Mouse (Mus musculus): ENCODE results near the gene Filip1l. TPM values are rescaled to one million over a fixed set of nuclear protein-coding genes. Genes with fewer than 3 reads are reported as not detected.
A peak's percentile ranks its signal among the peaks of the same experiment; 100 is the strongest.

The Filip1l gene
- polyA plus RNA-seq, 1 experiment from 2014 or later, result 26.0 TPM

DNA sequence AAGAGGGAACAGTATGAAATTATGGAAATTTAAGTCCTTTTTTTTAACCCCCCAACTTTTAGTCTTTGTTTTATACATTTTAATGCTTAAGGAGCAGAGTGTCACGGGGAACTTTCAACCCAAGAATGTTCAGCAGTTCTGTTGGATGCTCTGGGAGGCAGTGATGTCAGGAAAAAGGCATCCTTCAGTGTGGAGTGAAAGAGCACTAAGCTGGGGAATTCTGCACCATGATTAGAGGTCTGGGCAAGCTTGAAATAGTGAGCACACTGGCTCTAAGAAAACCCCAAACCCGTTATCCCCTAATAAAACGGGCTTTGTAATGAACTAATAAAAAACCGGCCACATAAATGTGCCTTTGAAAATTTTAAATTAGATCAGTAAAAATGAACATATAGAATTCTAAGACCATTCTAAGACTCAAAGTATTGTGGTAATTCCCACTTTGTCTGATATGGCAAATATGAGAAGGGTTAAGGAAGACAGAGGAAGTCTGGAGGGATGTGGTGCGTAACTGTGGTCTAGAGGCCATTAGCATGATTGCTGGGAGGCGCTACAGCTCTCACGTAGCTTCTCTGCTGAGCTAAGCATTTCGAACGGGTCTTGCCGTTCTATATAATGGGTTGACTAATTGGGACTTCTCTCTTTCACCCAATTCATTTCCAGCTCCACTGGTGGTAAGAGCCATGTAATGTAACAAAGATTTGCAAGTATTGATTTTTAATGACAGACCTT, 88.0 kb downstream of the Filip1l start:
- Histone ChIP-seq H3K9ac (ENCODE audit: low read depth, low read length) (no peak overlapping the region), H3K27me3 (ENCODE audit: control insufficient read depth, insufficient read depth, low read length) (no peaks in the 10 kb centered on the region), H3K9me3 (replicated peaks; ENCODE audit: control insufficient read depth, low read length) (no peaks in the 10 kb centered on the region), H3K36me3 (ENCODE audit: control insufficient read depth, insufficient read depth, low read length) (no peaks in the 10 kb centered on the region), H3K4me1 (ENCODE audit: control insufficient read depth, insufficient read depth, low read length) (no peaks in the 10 kb centered on the region), H3K4me2 (no peak overlapping the region), H3K4me3 (ENCODE audit: low read depth, low read length) (no peak overlapping the region), H3K27ac (ENCODE audit: low read depth, low read length) (no peak overlapping the region)
- ATAC-seq (replicated peaks; ENCODE audit: insufficient number of reproducible peaks, low FRiP score, low TSS enrichment), result no peak
- WGBS (ENCODE audit: insufficient replicate concordance), result 78% methylated on average over 10 of the region's 10 CpGs

DNA sequence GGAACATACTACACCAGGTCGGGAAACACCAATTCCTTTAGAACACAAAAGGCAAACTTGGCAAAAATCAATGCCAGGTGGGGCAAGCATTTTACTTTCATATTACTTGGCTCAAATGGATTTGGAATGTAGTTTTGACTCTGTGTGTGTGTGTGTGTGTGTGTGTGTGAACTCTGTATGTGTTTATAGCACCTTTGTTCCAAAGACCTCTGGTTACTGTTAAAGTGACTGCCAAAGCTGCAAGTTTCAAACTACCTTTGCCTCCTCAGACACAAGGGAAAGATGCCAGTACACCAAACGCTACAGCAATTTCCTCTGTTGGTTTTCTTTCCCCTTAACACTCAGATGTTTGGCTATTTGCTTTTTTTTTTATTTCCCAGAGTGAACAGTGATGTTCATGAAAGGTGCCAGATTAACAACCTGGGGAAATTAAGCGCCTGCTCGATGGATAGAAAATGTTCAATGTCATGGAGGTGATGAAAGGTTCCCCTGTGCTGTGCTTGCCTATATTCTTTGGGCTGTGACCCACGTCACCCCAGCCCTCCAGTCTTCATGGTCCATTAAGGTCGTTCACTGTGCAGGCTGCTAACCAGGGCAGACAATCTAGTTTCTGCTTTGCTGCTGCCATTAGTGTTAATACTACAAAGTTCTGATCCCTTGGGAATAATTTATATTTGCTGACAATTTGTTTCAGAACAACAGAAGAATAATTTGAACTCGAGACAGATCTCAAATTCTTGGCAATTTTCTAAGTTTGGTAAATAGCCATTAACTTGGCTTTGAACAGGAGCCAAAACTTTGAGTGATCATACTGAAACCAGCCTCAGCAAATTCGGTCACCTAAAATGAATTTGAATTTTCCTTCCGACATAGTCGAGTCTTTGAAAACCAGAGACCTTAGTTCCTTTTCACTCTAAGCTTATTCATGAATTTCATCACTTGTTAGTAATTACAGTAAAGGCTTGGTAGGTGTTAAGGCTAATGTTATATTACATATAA, 92.5 kb downstream of the Filip1l start:
- Histone ChIP-seq H3K36me3 (ENCODE audit: control insufficient read depth, insufficient read depth, low read length) (no peaks in the 10 kb centered on the region), H3K9me3 (replicated peaks; ENCODE audit: control insufficient read depth, low read length) (peaks cover 5% of the 10 kb centered on the region), H3K9ac (ENCODE audit: low read depth, low read length) (no peak overlapping the region), H3K27me3 (ENCODE audit: control insufficient read depth, insufficient read depth, low read length) (no peaks in the 10 kb centered on the region), H3K4me1 (ENCODE audit: control insufficient read depth, insufficient read depth, low read length) (no peaks in the 10 kb centered on the region), H3K4me2 (no peak overlapping the region), H3K27ac (ENCODE audit: low read depth, low read length) (no peak overlapping the region), H3K4me3 (ENCODE audit: low read depth, low read length) (no peak overlapping the region)
- WGBS (ENCODE audit: insufficient replicate concordance), result 67% methylated on average over 10 of the region's 10 CpGs
- no peak for ATAC-seq (replicated peaks; ENCODE audit: insufficient number of reproducible peaks, low FRiP score, low TSS enrichment)

DNA sequence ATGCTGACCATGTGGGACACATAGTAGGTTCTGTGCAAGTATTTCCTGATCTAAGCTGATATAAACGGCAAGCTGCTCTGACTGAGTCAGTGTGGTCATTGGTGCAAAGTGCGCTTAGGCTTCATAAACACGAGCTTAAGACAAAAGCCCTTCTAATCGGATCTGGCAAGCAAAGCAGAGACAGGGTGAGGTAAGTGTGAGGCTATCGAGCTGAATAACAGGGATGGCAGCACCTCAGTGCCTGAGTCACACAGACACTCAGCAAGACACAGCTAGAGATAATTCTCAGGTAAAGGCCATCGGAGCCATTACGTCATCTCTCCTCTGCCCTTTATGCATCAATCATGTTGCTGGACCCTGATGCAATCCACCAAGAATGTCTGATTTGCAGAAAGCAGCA, 100.1 kb downstream of the Filip1l start:
- Histone ChIP-seq H3K27me3 (ENCODE audit: control insufficient read depth, insufficient read depth, low read length) (no peaks in the 10 kb centered on the region), H3K4me2 (no peak overlapping the region), H3K9ac (ENCODE audit: low read depth, low read length) (no peak overlapping the region), H3K36me3 (ENCODE audit: control insufficient read depth, insufficient read depth, low read length) (no peaks in the 10 kb centered on the region), H3K9me3 (replicated peaks; ENCODE audit: control insufficient read depth, low read length) (peaks cover 5% of the 10 kb centered on the region), H3K4me3 (ENCODE audit: low read depth, low read length) (no peak overlapping the region), H3K4me1 (ENCODE audit: control insufficient read depth, insufficient read depth, low read length) (no peaks in the 10 kb centered on the region), H3K27ac (ENCODE audit: low read depth, low read length) (no peak overlapping the region)
- 37% methylated on average over 7 of the region's 7 CpGs for WGBS (ENCODE audit: insufficient replicate concordance)
- ATAC-seq (replicated peaks; ENCODE audit: insufficient number of reproducible peaks, low FRiP score, low TSS enrichment), result no peak

DNA sequence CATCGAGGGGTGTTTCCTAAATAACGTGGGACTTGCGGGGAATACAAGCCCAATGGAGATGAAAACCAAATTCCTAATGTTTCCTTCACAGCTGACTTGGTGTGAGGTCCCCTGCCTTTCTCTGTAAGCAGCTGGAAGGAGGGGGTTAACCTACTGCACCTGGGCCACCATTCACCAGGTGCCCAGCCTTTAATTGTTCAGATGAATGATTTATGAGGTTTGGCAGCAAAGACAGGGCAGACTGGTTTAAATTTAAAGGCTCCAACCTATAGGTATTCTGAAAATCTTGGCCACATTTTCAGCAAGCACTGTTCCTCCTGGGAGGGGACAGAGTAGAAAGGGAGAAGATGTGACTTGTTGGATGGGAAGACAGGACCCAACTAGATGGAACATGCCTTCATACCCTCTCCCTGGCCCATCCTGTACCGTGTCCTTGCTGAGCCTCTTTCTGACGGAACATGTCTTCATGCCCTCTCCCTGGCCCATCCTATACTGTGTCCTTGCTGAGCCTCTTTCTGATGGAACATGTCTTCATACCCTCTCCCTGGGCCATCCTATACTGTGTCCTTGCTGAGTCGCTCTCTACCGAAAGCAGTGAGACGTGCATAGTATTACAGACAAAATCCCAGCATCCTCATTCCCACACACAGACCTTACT, 101.3 kb downstream of the Filip1l start:
- WGBS (ENCODE audit: insufficient replicate concordance), result 89% methylated on average over 8 of the region's 8 CpGs
- Histone ChIP-seq H3K9me3 (replicated peaks; ENCODE audit: control insufficient read depth, low read length) (no peaks in the 10 kb centered on the region), H3K27ac (ENCODE audit: low read depth, low read length) (no peak overlapping the region), H3K36me3 (ENCODE audit: control insufficient read depth, insufficient read depth, low read length) (no peaks in the 10 kb centered on the region), H3K4me2 (no peak overlapping the region), H3K27me3 (ENCODE audit: control insufficient read depth, insufficient read depth, low read length) (no peaks in the 10 kb centered on the region), H3K4me1 (ENCODE audit: control insufficient read depth, insufficient read depth, low read length) (no peaks in the 10 kb centered on the region), H3K4me3 (ENCODE audit: low read depth, low read length) (no peak overlapping the region), H3K9ac (ENCODE audit: low read depth, low read length) (no peak overlapping the region)
- 0 out of 2 replicates have a peak, but pooled peaks have one; percentile 46 for ATAC-seq (replicated peaks; ENCODE audit: insufficient number of reproducible peaks, low FRiP score, low TSS enrichment)

DNA sequence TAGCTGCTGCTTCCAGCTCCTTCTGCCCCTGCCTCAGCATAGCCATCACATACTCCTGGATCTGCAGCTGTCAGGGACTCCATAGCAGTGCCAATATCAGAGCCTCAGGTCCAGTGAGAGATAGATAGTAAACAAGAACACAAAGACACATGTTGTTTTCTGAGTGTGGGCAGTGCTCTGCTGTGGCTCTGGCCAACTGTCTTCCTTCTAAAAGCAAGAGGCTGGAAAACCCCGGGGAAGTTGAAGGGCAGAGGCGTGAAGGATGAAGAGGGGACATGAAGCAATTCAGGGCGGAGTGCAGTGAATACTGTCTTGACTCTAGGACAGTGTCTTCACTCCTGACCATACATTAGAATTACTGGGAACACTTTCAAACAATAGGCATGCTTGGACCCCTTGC, 102.7 kb downstream of the Filip1l start:
- Histone ChIP-seq H3K36me3 (ENCODE audit: control insufficient read depth, insufficient read depth, low read length) (no peaks in the 10 kb centered on the region), H3K9ac (ENCODE audit: low read depth, low read length) (no peak overlapping the region), H3K27ac (ENCODE audit: low read depth, low read length) (no peak overlapping the region), H3K9me3 (replicated peaks; ENCODE audit: control insufficient read depth, low read length) (no peaks in the 10 kb centered on the region), H3K4me3 (ENCODE audit: low read depth, low read length) (no peak overlapping the region), H3K4me1 (ENCODE audit: control insufficient read depth, insufficient read depth, low read length) (no peaks in the 10 kb centered on the region), H3K4me2 (no peak overlapping the region), H3K27me3 (ENCODE audit: control insufficient read depth, insufficient read depth, low read length) (no peaks in the 10 kb centered on the region)
- WGBS (ENCODE audit: insufficient replicate concordance), result 79% methylated on average over 3 of the region's 3 CpGs
- no peak for ATAC-seq (replicated peaks; ENCODE audit: insufficient number of reproducible peaks, low FRiP score, low TSS enrichment)

DNA sequence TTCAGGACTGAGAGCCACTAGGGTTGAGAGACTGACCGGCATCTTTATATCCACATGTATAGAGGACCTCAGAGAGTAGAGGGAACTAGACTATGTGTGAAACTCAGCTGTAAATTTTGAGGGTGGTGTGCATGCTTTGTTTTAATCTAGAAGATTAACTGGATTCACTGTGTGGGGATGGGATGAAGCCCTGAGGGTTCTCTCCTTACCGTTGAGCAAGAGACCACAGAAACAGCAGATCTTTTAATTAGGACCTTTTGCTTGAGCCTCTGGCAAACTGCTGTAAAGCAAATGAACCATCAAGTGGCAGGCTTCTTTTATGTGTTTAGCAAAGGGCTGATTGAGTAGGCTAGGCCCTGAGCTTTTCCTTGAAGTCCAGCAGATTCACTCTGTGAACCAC, 103.1 kb downstream of the Filip1l start:
- Histone ChIP-seq H3K27ac (ENCODE audit: low read depth, low read length) (no peak overlapping the region), H3K9ac (ENCODE audit: low read depth, low read length) (no peak overlapping the region), H3K4me1 (ENCODE audit: control insufficient read depth, insufficient read depth, low read length) (no peaks in the 10 kb centered on the region), H3K36me3 (ENCODE audit: control insufficient read depth, insufficient read depth, low read length) (no peaks in the 10 kb centered on the region), H3K27me3 (ENCODE audit: control insufficient read depth, insufficient read depth, low read length) (no peaks in the 10 kb centered on the region), H3K4me2 (no peak overlapping the region), H3K4me3 (ENCODE audit: low read depth, low read length) (no peak overlapping the region), H3K9me3 (replicated peaks; ENCODE audit: control insufficient read depth, low read length) (no peaks in the 10 kb centered on the region)
- no peak for ATAC-seq (replicated peaks; ENCODE audit: insufficient number of reproducible peaks, low FRiP score, low TSS enrichment)
- WGBS (ENCODE audit: insufficient replicate concordance), result 71% methylated on average over 2 of the region's 2 CpGs

DNA sequence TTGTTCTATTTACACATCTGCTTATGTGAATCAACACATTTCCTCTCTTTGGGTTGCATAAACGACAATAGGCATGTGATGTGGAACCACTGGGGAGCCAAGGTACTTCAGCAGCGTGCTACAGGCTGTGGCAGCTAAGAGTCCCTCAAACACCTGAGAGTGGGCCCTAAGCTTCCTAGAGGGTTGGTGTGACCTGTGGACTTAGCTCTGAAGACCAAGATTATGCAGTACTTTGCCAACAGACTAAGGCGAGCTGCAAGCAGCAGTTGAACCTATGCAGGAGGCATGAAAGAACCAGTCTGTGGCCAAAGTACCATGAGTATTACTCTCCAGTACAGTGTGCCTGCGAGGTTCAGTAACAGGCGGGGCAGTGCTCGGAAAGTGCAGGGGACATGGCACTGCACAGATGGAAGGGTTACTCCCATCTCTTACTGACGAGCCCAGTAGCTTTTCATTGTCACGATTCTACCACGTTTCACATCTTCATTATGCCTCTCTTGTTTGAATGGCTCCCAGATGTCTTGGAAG, 112.6 kb downstream of the Filip1l start:
- Histone ChIP-seq H3K4me3 (ENCODE audit: low read depth, low read length) (no peak overlapping the region), H3K36me3 (ENCODE audit: control insufficient read depth, insufficient read depth, low read length) (no peaks in the 10 kb centered on the region), H3K4me1 (ENCODE audit: control insufficient read depth, insufficient read depth, low read length) (no peaks in the 10 kb centered on the region), H3K27ac (ENCODE audit: low read depth, low read length) (no peak overlapping the region), H3K9ac (ENCODE audit: low read depth, low read length) (no peak overlapping the region), H3K9me3 (replicated peaks; ENCODE audit: control insufficient read depth, low read length) (no peaks in the 10 kb centered on the region), H3K27me3 (ENCODE audit: control insufficient read depth, insufficient read depth, low read length) (no peaks in the 10 kb centered on the region), H3K4me2 (no peak overlapping the region)
- ATAC-seq (replicated peaks; ENCODE audit: insufficient number of reproducible peaks, low FRiP score, low TSS enrichment), result no peak
- 84% methylated on average over 9 of the region's 9 CpGs for WGBS (ENCODE audit: insufficient replicate concordance)

DNA sequence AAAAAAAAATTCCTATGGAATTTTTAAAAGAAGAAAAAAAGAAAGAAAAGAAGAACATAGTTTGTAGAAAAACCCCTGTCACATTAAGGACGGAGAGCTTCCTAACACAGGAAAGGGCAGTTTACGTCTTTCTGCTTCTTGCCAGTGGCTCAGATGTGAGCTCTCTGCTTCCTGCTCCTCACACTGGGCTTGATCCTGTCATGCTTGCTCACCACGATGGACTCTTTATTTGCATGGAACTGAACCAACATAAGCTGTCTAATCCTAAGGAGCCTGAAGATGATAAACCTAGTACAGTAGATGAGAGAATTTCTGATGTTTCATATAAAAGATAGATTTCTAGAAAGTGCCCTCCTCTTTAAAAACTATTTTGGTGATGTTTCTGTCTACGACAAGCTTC, 116.4 kb downstream of the Filip1l start:
- Histone ChIP-seq H3K9ac (ENCODE audit: low read depth, low read length) (no peak overlapping the region), H3K36me3 (ENCODE audit: control insufficient read depth, insufficient read depth, low read length) (no peaks in the 10 kb centered on the region), H3K27me3 (ENCODE audit: control insufficient read depth, insufficient read depth, low read length) (no peaks in the 10 kb centered on the region), H3K9me3 (replicated peaks; ENCODE audit: control insufficient read depth, low read length) (no peaks in the 10 kb centered on the region), H3K4me2 (no peak overlapping the region), H3K4me3 (ENCODE audit: low read depth, low read length) (no peak overlapping the region), H3K4me1 (ENCODE audit: control insufficient read depth, insufficient read depth, low read length) (no peaks in the 10 kb centered on the region), H3K27ac (ENCODE audit: low read depth, low read length) (no peak overlapping the region)
- 72% methylated on average over 4 of the region's 4 CpGs for WGBS (ENCODE audit: insufficient replicate concordance)
- no peak for ATAC-seq (replicated peaks; ENCODE audit: insufficient number of reproducible peaks, low FRiP score, low TSS enrichment)

Measured in heart, embryonic 11.5 days (tissue).